Mouse (Mus musculus) mouse embryonic stem cell (cell line): ENCODE results near the gene Slc7a6.

Experiments used
- in situ Hi-C, 2 experiments: fragments of 300-500 bp; cut with MboI; formaldehyde crosslinking; loops; 1 replicate in 1 of 2; 3 replicates in 1 of 2; pipeline ENCODE4 v1.14.3; 2019 to 2020; ENCODE audit warnings: low sequenced_read_pairs in 2 of 2, low pct_unique_long_range_greater_than_20kb in 1 of 2, mixed read lengths in 1 of 2; ENCODE audit not compliant: unreplicated experiment in 1 of 2

The Slc7a6 gene

DNA sequence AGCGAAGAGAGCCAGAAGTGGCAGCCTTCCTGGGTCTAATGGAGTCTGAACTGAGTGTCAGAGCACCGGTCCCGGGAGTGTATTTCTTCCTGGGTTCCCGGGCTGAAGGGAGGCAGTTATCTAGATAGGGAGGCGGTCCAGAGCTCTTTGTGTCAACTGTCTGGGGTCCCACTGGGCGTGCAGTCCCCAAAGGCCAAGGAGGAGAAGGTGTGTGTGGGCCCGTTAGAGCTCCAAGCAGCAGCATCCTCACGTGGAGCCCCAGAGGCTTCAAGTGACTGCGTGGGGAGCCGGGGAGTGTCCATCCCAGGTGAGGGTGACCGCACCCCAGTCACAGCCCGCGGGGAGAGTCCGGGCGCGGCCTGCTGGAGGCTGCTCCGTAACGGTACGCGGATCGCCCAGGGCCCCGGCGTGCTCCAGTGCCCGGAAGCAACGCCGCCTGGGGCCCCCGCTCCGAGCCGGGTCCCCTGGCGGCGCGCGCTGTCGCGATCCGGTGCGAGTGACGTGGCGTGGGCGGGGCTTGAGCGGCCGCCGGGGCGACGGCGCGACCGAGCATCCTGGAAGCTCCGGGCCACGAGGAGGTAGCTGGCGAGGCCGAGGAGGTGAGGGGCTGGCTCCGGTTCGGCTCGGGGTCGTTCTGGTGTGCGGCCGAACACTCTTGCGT lies at the start of gene Slc7a6:
Slc7a6 (plus strand) TSS at position 502 of the 661 bp plus-strand sequence.
- in situ Hi-C loops = no loop called here

DNA sequence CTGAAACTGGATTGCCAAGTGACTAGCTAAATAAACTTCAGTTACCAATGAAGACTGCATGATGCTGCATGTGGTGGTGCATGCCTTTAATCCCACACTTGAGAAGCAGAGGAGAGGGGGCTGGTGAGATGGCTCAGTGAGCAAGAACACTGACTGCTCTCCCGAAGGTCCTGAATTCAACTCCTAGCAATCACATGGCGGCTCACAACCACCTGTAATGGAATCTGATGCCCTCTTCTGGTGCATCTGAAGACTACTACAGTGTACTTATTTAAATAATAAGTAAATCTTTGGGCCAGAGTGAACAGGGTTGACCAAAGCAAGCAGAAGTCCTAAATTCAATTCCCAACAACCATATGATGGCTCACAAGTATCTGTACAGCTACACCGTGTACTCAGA lies 45.2 kb upstream of the Slc7a6 start:
- in situ Hi-C loops = no loop called here

DNA sequence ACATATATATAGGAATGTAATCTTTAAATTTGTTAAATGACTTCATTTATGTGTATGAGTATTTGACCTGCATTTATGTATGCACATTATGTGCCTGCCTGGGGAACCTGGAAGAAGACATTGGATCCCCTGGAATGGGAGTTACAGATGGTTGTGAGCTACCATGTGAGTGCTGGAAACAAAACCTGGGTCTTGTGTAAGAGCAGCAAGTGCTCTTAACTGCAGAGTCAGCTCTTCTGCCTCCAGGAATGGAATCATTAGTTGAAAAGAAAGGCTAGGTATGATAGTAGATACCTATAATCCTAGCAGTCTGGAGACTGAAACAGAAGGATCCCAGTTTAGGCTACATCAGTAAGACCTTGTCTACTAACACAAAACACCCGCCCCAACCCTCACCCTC lies 42.6 kb upstream of the Slc7a6 start:
- in situ Hi-C loops = no loop called here

DNA sequence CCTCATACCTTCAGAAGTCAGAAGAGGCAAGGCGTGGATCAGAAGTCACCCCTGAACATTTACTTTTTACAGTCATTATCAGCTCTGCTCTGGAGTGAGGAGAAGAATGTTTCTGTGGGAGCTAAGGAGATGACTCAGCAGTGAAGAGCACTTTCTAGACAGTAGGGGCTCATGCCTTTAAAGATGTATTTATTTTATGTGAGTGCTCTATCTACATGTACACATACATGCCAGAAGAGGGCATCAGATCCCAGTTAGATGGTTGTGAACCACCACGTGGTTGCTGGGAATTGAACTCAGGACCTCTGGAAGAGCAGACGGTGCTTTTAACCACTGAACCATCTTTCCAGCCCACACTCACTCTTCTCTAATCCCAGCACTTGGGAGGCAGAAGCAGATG lies 41.6 kb upstream of the Slc7a6 start:
- in situ Hi-C loops = no loop called here

DNA sequence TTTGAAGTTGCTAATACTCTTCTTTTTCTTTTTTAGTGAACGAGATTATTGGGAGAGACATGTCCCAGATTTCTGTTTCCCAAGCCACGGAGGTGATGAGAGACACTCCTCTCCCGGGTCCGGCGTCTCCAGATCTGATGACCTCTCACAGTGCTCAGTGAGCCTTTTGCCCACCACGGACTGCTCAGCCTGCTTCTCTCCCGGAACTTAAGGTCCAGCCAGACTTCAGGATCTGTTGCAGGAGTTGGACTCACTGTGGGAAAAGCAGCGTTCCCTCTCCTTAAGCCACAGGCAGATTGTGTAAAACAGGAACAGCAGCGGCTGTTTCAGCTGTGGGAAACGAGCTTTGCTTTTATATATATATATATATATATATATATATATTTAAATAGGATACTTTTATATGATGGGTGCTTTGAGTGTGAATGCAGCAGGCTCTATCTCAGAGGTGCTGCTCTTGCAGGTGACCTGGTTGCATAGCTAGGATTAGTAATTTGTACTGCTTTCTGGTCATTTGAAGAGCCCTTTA lies 40.7 kb upstream of the Slc7a6 start:
- in situ Hi-C loops = no loop called here

DNA sequence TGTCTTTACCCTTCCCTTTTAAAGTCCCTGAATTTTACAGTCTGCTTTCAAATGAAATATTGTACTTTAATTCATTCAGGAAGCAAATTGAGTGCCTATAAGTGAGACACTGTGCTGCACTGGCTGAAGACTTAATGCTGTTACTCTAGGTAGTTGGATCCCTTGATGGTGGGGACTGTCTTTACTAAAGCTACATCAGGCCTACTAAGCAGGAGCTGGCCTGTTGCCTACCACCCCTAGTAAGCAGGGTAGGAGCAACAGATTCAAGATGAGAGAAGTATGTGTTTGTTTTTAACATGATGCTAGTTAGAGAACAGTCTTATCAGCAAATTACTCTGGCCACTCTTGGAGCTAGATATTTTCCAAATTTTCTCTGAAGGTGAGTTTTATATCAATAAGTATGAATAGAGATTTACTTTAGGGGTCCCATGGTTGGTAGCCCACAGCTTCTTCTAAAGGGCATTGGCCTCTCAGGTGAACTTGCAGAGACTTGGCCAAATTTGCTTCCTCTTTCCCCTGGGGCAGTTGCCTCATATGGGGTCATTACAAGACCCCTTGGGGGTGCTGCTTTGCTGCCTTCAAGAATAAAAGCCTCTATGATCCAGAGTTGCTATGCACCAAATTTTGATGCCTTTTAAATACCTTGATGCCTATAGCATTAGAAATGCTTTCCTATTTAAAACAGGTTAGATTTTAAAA lies 39.3 kb upstream of the Slc7a6 start:
- in situ Hi-C loops = no loop called here

DNA sequence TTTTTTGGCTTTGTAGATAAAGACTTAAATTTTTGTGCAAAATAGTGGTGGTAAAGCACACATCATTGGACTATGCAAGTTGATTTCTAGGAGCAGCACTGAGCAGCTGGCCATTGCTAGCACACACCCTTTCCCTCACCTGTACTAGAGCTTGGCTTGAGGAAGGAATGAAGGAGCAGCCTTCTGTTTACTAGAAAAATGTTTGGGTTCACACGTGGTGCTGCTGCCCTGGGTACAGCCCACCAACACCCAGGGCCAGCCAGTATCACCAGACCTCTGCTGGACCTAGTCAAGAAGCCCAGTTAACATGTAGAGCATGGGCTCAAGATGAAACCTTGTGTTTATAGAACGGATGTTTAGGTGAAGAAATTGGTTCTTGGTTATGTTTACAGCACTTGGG lies 38.7 kb upstream of the Slc7a6 start:
- in situ Hi-C loops = no loop called here

DNA sequence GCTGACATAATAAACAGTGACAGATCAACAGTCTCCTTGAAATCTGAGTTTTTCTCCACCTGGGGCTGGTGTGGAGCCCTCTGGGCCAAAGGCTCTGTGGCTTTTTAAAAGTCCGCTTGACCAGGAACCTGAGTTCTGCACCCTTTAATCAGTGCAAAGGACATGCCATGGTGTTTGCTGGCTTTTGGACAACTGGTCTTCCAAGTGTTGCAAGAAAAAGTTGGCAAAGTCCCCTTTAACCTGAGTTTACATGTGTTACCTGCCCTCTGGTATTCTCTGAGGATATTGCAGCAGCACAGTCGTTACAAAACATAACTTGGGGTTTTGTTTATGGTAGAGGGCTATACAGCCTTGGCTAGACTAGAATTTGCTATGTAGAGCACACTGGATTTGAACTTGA lies 38.2 kb upstream of the Slc7a6 start:
- in situ Hi-C loops = no loop called here

DNA sequence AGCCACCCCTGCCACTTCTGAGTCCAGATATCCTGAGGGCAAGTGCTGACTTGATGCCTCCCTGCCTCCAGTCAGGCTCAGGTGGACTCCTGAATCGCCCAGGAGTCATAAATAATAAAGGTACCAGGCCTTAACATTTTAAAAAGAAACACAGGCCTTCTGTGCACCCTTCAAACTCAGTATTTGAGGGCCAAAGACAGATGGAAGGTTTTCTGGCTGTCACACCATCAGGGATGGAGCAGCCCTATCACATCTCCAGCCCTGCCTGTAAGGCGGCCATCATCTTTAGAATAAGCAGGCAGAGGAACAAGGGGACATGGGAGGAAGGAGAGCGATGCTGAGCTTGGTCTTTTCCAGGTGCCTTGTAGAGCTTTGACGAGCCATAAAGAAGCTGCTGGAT lies 37.6 kb upstream of the Slc7a6 start:
- in situ Hi-C loops = no loop called here

DNA sequence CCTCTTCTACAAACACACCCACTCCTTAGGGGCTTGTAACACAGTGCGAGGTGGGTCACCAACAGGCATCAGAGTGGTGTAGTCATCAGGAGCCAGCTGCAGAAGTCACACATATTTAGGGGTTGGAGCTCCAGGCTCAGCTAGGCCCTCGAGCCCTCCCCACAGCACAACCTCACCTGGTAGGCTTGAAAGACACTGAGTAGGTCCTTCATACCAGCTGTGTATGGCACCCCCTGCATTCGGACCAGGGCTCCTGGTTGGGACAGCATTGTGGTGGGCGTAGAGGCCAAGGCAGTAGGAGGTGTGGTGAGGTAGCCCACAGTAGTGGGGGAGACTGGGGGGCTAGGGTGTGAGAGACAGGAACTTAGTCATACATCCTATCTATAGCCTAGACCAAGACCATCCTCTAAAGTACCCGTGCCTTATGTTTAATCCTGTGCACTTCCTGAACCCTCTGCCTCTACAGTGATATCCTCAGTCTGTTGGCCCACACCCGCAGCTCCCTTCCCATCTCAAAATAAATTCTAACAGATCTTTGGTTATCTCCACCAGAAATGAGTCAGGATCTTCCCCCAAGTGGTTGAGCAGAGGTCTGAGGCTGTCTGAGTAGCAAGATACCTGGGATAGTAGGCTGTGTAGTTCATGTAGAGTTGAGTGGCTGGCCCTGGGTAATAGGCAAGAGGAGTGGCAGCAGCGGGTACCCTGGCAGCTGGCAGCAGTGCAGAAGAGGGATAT lies 37.0 kb upstream of the Slc7a6 start:
- in situ Hi-C loops = no loop called here

DNA sequence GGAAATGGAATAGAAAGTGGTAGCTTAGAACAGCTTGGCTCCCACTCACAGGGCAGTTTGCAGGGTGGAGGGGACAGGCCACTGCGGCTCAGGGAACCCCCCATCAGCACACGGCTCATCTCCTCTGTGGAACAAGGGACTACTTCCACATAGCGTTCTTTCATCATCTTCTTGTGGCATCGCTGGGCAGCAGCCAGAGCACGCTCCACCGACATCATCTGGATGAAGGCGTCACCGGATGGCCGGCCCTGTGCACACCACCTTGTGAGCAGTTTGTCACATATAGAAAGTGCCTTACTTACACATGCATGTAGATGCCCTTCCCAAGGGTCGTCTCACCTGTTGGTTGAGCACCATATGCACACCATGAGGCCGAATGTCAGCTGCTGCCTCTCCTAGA lies 36.3 kb upstream of the Slc7a6 start:
- in situ Hi-C loops = no loop called here

DNA sequence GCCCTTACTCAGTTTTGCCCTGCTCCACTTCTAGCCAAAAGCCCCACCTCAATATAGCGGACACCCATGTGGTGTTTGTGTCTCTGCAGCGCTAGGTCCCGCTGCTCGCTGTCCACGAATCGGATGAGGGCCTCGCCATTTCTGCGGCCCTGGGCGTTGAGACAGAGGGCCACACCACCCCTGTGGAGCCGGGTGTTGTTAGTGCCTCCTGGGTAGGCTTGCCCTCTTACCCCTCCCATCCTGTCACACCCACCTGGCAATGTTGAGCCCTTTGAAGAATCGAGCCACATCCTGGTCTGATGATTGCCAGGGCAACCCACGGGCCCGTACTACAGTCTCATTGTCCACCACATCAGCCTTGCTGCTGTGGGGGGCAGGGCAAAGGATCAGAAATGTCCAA lies 35.1 kb upstream of the Slc7a6 start:
- in situ Hi-C loops = no loop called here

DNA sequence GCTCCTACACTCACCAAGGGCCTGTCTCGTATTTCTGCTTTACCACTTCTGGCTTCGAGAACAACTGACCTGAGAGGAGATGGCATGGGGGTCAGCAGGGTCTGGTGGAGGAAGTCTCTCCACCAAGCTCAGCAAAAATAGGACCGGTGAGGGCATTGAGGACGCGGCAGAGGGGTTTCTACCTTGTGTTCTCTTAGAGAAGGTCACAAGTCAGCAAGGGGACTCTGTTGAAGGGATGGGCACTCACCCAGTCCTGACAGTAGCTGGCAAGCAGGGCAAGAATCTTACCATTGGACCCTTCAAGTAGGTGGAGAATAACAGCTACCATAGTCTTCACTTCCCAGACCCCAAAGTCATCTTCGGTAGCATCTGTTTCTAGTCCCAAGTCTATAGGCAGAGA lies 34.7 kb upstream of the Slc7a6 start:
- in situ Hi-C loops = no loop called here

DNA sequence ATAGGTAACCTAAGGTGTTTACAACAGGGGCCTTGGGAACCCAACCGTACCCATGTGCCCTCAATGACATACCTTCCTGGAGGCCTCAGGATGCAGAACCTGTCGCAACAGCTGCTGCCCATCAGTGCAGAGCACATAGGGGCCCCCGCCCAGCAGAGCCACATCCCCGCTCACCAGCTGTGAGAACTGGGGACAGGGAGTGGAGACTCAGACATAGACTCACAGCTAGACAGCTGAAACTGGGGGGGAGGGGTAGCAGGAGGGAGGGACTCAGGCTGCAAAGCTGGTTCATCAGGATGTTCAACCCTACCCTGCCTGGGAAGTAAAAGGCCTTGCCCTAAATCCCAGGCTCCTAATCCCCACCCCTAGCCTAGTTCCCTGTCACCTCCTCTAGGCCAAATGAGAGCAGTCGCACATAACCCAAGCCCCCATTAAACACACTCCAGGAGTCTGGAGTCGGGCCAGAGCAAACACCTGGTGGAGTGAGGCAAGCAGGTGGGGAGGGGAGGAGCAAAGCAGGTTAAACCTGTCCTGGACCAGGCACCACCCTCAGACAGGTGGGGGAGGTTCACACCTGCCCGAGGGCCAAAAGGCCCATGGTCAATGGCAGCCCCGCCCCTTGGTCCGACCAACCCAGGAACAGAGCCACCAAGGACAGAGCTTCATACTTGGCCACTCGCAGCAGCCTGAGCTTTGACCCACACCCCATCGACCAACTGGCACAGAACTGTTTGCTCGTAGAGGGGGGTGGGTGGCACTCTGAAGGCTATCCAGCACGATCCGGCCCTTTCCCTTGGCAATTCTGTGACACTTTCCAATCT lies 33.7 kb upstream of the Slc7a6 start:
- in situ Hi-C loops = no loop called here

DNA sequence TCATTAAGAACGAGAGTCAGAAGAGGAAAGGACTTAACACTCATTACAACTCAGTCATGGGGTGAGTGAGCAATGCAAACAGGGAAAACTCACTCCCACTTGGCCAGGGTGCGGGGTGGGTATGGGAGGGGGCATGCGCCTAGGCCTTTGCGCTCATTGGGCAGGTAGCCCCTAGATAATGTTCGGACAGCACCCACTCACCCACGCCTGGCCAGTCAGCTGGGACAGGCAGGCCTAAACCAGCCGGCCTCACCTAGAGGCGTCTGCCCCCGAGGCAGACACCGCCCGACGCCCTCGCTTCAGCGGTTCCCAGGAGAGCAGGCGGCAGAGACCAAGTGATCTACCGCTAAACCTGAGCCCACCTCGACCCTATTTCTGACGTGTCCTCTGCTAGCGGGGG lies 33.0 kb upstream of the Slc7a6 start:
- in situ Hi-C loops = no loop called here

DNA sequence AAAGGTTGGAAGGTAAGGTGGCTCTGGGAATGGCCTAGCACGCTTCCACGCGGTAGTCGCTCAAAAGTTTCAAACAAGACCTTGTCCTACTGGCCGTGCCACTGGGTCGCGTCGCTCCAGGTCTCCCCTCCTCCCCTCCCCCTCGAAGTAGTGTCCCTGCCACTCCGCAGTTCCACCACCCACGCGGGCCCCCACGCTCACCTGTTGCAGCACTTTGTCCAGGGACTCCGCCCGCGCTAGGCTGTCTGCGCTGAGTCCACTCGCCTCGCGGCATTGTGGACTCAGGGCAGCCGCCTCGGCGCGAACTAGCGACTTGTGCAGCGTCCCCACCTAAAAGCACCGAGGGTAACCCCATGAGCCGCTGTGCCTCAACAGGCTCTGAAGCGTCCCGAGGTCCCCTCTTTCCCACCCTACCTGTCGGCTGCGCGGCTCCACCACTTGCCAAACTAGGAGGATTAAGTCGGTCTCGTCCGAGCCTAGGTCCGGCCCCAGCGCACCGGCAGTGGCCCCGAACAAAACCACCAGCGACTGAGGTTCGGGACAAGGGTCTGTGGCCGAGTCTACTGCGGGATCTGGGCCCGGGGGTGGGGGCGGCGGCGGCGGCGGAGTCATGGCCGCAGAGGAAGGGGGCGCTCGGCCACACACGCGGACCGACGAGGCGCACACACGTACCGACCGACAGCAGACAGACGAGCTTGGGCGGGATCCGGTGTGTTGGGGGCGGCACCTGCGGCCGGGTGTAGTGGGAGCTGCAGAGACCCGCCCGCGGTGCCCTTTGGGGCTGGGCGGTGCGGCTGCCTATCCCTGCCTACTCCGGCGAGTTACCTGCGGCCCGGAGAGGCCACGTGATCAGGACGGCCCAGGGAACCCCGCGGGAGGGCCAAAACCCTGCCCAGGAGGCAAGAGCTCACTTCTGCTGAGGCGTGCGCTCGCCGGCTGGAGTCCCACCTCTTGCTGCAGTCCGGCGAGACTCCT lies 32.2 kb upstream of the Slc7a6 start, which contains the start of gene Esrp2:
Esrp2 (minus strand) TSS at position 819 of the 975 bp plus-strand sequence.
- in situ Hi-C loops = no loop called here

DNA sequence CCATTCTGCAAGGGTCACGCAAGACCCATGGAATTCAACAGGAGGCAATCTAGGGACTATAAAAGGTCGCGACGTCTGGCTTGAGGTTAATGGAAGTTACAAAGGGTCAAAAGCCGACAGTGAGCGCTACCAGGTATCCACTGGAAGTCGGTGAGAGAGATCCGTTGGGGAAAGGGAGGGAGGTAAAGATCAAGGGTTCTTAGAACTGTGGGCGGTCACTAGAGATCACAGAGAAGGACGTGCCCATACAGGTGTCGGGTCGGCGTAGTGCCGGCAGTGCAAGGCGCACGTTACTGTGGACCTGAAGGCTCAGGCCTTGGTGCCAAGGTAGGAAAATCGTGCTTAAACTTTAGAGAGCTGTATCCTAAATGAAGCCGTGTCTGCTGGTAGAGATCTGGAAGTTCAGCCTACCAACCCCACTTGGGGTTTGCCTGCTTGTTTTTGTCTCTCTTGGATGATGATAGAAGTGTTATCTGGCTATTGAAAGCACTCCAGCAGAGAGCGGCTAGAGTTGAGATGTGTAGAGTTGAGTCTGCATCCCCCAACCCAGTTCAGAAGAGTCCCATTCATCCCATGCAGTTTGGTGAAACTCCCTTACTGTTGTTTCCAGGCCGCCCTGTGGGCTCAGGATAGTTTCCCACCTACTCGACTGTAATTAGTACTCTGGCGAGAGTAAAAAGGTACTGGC lies 31.3 kb upstream of the Slc7a6 start:
- in situ Hi-C loops = no loop called here
